Mouse (Mus musculus) midbrain, embryonic 10.5 days (tissue): ENCODE data around the gene Gm8138. TPM values are rescaled to one million over a fixed set of nuclear protein-coding genes. Genes with fewer than 3 reads are reported as not detected.
"Not testable (repeated sequence)": the region's sequence is repeated elsewhere in the genome, so short reads cannot be mapped to it uniquely, and the experiment has no call there.

Experiments used
- DNase-seq: peaks from one replicate; pipeline ENCODE4 v3.0.0-alpha.2; 2017; ENCODE audit warnings: low spot score
- H3K27ac ChIP-seq: fragments of 300-500 bp; sonication (generic); replicated peaks from 2 replicates; pipeline ENCODE4 v1.5.1; 2016; ENCODE audit warnings: mild to moderate bottlenecking
- H3K27me3 ChIP-seq: fragments of 300-500 bp; sonication (generic); 2 replicates; pipeline ENCODE4 v1.6.1; 2016; ENCODE audit warnings: low read depth, mild to moderate bottlenecking; ENCODE audit not compliant: poor library complexity, severe bottlenecking
- H3K36me3 ChIP-seq: fragments of 300-500 bp; sonication (generic); 2 replicates; pipeline ENCODE4 v1.6.1; 2016; ENCODE audit warnings: mild to moderate bottlenecking, moderate library complexity
- H3K4me1 ChIP-seq: fragments of 300-500 bp; sonication (generic); 2 replicates; pipeline ENCODE4 v1.6.1; 2016
- H3K4me3 ChIP-seq: fragments of 300-500 bp; sonication (generic); 2 replicates; pipeline ENCODE4 v1.5.1; 2016; ENCODE audit warnings: mild to moderate bottlenecking, moderate library complexity
- H3K9me3 ChIP-seq: fragments of 300-500 bp; sonication (generic); replicated peaks from 2 replicates; pipeline ENCODE4 v1.6.1; 2016; ENCODE audit warnings: mild to moderate bottlenecking
- WGBS: fragments of 180-500 bp; shearing (Covaris S2); methylation state at CpG from one replicate; pipeline ENCODE4 v1.1.7; 2016; 5-methylcytosine and 5-hydroxymethylcytosine counted together
- polyA plus RNA-seq: library from polyadenylated mRNA; unstranded; fragments of >200 nt; fragmentation: Nextera tagmentation; extraction: Ambion mirVana; gene quantifications from 2 replicates; pipeline ENCODE4 v1.2.1, GENCODE M21; 2016

The Gm8138 gene
- not detected in 2 replicates for polyA plus RNA-seq

DNA sequence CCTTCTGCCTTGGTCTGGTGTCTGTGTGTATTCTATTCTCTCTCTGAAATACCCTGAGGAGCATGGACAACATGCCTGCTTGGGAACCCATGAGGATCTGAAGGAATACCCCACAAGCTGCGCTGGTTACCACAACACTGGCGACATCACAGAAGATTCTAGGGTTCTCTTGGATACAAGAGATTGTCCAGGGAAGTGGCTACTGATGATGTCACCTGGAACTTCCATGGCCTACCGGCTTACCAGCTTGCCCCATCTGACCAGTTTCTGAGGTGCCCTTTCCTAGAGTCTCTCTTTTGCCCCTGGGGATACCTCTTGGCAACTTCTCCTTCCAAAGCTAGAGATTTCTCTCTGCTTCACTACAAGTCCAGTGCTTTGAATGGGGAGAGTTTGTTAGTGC lies at the start of gene Gm8138:
Gene Gm8138 (minus strand): TSS at position 101 of the 400 bp plus-strand sequence.
- not testable (repeated sequence) for H3K27ac ChIP-seq, H3K9me3 ChIP-seq, DNase-seq, H3K27me3 ChIP-seq, H3K4me3 ChIP-seq, H3K36me3 ChIP-seq, H3K4me1 ChIP-seq
- WGBS = no CpG with 5 or more reads among the region's 3 CpGs

GRCm38 (mm10) chr14:43361713-43362112 lies 54.4 kb downstream of the Gm8138 start:
- not testable (repeated sequence) for H3K27ac ChIP-seq, H3K27me3 ChIP-seq, H3K4me3 ChIP-seq, DNase-seq, H3K9me3 ChIP-seq, H3K36me3 ChIP-seq, H3K4me1 ChIP-seq
- WGBS = 90% methylated on average over 11 of the region's 11 CpGs

Other genes starting within 250 kb of the Gm8138 start
- not detected in 2 replicates for gene Gm7233, start 236.5 kb downstream of the Gm8138 start, polyA plus RNA-seq
- gene Gm8122, start 181.0 kb downstream of the Gm8138 start, polyA plus RNA-seq = not detected in 2 replicates
- gene Gm8126, start 157.7 kb downstream of the Gm8138 start, polyA plus RNA-seq = not detected in 2 replicates
- gene Gm9732, start 141.3 kb downstream of the Gm8138 start, polyA plus RNA-seq = not detected in 2 replicates
- not detected in 2 replicates for gene Gm8127, start 122.5 kb downstream of the Gm8138 start, polyA plus RNA-seq
- gene 1700001F09Rik, start 68.5 kb downstream of the Gm8138 start, polyA plus RNA-seq = not detected in 2 replicates
- gene Gm5799, start 127.2 kb upstream of the Gm8138 start, polyA plus RNA-seq = not detected in 2 replicates
- not detected in 2 replicates for gene Gm17654, start 162.8 kb upstream of the Gm8138 start, polyA plus RNA-seq
- not detected in 2 replicates for gene Gm10375, start 191.7 kb upstream of the Gm8138 start, polyA plus RNA-seq